Mouse (Mus musculus) embryo, embryonic 11 days (tissue): ENCODE measurements around the gene Fam47e.

Experiments
- DNase-seq: peaks from one replicate; pipeline ENCODE4 v3.0.0-alpha.2; 2015

Gene Fam47e

DNA sequence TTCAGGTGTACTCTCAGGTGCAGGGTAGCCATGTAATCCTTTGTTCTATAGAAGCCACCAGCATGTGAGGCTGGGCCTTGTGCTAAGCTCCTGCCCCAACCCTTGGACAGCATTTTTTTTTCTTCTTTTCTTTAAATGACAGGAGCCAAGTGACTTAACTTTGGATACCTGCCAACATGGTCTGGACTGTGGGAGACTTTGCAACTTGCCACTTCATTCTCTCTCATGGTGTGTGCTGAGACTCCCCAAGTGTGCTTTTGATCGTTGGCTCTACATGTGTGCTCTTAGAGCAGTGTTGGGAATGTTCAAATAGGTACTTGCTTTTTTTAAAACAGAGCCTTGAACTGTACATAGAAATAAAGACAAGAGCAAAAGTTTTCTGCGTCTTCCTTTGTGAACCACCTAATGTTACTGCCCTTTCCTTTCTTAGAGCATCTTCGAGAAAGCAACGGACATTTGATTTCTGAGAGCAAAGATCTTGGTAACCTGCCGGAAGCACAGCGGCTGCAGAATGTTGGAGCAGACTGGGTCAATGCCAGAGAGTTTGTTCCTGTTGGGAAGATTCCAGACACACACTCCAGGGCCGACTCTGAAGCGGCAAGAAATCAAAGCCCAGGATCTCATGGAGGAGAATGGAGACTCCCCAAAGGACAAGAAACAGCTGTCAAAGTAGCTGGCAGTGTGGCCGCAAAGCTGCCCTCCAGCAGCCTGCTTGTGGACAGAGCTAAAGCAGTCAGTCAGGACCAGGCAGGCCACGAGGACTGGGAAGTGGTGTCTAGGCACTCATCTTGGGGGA lies 49.8 kb downstream of the Fam47e start:
- no peak for DNase-seq

DNA sequence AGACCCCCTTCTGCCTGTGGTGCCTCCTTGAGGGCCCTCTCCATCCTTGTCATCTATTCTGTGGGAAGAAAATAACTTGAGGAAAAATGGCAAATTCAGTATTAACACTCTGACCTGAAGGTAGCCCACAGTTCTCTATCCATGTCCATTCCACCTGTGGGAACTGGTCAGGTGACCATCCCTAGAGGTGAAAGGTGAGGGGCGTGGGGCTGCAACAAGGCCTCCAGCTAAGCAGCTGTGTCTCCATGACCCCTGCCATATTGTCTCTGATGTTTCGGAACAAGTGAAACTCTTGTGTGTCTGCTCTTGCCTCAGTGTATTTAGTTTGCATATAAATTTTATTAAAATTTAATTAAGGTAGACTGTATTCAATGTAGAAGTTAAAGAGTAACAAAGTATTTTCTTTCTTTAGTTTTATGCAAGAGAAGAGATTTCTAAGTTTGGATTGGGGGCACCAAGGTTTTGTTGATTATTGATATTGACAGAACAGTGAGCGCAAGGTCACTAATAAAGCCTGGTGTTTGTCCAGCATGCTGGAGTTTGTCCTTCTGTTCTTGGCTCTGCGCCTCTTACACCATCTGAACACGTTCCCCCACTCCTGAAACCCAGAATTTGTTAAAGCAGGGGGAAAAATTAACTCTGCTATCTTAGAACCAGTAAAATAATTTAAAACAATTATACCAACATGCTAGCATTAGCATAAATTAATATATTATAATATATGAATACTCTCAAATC lies 52.8 kb downstream of the Fam47e start:
- no peak for DNase-seq

DNA sequence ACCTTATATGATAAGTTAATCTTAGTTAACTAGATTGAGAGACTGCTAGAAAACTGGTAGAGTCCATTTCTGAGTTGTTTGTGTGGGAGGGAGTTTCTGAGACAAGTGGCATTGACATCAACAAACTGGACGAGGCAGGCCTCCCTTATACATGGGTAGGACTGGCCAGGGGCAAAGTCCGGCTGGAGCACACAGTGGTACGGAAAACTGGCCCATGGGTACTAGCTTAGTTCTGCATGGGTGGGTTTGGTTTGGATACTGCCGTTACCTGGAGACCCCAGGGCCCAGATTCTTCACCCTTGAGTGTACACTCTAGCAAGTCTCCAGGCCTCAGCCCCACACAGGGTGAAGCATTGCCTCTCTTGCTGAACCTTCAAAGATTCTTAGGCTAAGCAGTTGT lies 57.9 kb downstream of the Fam47e start:
- no peak for DNase-seq

DNA sequence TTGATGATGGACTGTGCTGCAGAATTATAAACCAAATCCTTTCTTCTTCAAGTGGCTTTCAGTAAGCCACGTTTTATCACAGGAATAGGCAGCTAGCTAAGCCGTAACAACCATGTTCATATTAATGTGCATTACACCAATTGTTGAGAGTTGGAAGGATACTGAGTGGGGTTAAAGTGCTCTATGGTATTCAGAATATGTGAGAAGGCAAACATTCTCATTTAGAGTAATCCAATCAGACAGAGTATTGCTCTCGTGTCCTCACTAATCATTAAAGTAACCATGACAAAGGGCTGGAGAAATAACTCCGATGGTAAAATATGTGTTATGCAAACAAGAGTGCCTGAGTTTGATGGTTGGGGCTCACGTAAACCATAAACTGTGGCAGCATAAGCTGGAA lies 67.0 kb downstream of the Fam47e start:
- DNase-seq: no peak

DNA sequence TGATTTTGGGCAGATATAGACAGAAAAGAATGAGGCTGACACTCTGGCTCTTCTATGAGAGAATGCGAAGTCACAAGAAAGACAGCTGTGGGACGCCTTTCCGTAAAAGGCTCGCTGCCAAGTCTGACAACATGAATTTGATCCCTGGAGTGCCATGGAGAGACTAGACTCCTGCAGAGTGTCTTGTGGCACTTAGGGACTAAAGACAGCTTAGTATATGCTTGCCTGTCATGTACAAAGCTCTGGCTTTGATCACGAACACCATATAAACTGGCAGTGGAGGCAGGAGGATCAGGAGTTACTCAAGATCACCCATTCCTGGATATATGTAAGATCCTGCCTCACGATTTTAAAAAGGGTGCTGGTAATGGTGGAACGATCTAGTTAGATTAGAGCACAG lies 73.0 kb downstream of the Fam47e start:
- peak; percentile 20 for DNase-seq

DNA sequence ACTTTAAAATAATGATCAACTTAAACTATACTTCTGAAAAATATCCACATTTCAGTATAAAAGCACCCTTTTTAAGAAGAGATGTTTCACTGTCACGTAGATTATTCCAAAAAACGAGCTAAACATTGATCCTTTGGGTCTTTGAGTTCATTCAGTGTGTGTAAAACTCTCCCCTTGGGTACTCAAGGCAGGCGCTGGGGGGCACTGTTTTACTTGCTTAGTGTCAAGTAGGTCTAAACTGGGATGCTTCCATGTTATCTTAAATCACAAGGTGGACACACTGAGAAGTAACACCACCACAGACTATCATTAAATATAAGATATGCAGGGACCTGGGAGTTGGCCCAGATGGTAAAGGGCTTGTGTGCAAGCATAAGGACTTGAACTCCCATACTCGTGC lies 78.7 kb downstream of the Fam47e start:
- DNase-seq: peak; percentile 37

DNA sequence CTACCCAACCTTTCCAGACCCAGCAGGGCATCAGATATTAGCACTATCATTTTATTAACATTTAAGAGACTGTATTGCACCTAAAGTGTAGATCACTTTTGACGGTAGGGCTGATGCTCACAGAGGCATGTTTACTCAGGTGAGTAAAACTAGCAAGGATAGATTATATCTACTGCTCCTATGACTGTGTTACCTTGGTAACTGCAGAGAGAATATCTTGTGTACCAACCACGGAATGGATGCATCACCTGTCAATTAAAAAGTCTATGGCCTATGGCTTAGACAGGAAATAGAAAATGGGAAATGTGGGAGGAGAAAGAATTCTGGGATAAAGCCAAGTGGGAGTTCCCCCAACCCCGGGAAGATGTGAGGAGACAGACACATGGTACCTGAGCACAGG lies 80.0 kb downstream of the Fam47e start:
- DNase-seq: no peak

DNA sequence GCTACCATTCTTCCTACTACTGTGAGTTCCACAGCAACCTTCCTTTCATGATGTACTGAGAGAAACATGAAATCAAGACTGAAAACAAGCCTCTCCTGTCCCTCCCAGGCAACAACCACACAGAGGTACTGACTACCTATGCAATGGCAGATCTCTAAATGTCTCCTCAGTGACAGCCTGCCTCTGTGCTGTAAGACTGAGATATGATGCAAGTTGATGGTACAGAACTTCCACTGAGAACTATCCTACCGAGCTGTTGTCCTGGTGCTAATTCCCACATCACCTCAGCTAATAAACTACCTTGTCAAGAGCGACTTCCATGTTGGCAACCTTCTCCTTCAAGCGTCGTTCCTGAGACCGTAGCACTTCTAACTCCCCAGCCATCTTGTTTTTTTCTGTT lies 81.0 kb downstream of the Fam47e start:
- no peak for DNase-seq

DNA sequence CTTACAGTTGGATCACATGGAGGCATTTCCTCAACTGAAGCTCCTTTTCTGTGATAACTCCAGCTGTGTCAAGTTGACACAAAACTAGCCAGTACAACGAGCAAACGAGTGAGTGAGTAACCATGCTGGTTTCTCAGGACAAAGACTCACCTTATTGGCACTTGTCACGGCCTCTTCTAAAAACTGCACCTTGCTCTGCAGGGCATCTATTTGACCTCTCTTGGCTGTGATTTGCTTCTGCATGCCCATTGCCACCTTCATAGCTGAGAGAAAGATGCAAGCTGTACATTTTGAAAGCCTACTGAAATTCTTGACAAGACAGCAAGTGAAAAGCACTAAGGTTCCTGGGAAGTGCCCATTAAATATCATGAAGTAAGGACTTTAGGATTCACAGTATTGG lies 86.0 kb downstream of the Fam47e start:
- DNase-seq: no peak
